Mouse (Mus musculus): ENCODE data around the gene Catsperd.

- TF ChIP-seq CTCF (IDR thresholded peaks at IDR 0.05; ENCODE audit: low read depth, low read length) (no peak), GATA1 (IDR thresholded peaks at IDR 0.05; ENCODE audit: borderline replicate concordance, low read length) (no peak), TAL1 (conservative IDR thresholded peaks at IDR 0.05; ENCODE audit: low read depth, low read length) (no peak), GATA2 (IDR thresholded peaks at IDR 0.05; ENCODE audit: borderline replicate concordance, low read depth, low read length) (no peak)
These were observed 41.8 kb downstream of the Catsperd start for GRCm38 (mm10) chr17:56669766-56670165.

All from G1E (cell line).